Mouse (Mus musculus): Measurements from ENCODE around the gene Cbfa2t2.

- TF ChIP-seq CTCF (IDR thresholded peaks at IDR 0.05; ENCODE audit: low read depth) (no peak), EP300 (optimal IDR thresholded peaks at IDR 0.05) (no peak)
These were observed 102.4 kb downstream of the Cbfa2t2 start for GRCm38 (mm10) chr2:154538710-154539109.

All from stomach, postnatal 0 days (tissue).